Mouse (Mus musculus) kidney, adult 2 months (tissue): Measurements from ENCODE around the gene Mta1. TPM values are rescaled to one million over a fixed set of nuclear protein-coding genes. Genes with fewer than 3 reads are reported as not detected.
A peak's percentile ranks its signal among the peaks of the same experiment; 100 is the strongest.

Source experiments
- DNase-seq: peaks from one replicate; pipeline ENCODE4 v3.0.0; 2021
- H3K27ac ChIP-seq: fragments of 200-500 bp; 2 replicates; pipeline ENCODE4 v1.5.1; 2012; ENCODE audit warnings: low read depth, low read length, control low read depth, inconsistent platforms; ENCODE audit not compliant: insufficient read depth
- H3K27me3 ChIP-seq: fragments of 200-500 bp; replicated peaks from 2 replicates; pipeline ENCODE4 v1.6.1; 2012; ENCODE audit warnings: mild to moderate bottlenecking, moderate library complexity, low read length, inconsistent platforms; ENCODE audit not compliant: control insufficient read depth, insufficient read depth
- H3K36me3 ChIP-seq: fragments of 200-500 bp; 2 replicates; pipeline ENCODE4 v1.6.1; 2012; ENCODE audit warnings: mild to moderate bottlenecking, moderate library complexity, low read length, inconsistent platforms; ENCODE audit not compliant: control insufficient read depth, insufficient read depth
- H3K4me1 ChIP-seq: fragments of 200-500 bp; 2 replicates; pipeline ENCODE4 v1.6.1; 2011; ENCODE audit warnings: low read length; ENCODE audit not compliant: control insufficient read depth, insufficient read depth
- H3K4me3 ChIP-seq: fragments of 200-500 bp; 2 replicates; pipeline ENCODE4 v1.5.1; 2011; ENCODE audit warnings: mild to moderate bottlenecking, low read depth, low read length, control low read depth; ENCODE audit not compliant: insufficient read depth
- CTCF ChIP-seq: fragments of 200-500 bp; conservative IDR thresholded peaks from 2 replicates; pipeline ENCODE4 v1.5.1; 2011; ENCODE audit warnings: low read depth, mild to moderate bottlenecking, control low read depth, low read length, moderate library complexity, mixed read lengths; ENCODE audit not compliant: insufficient read depth, insufficient read length
- POLR2A ChIP-seq: fragments of 200-500 bp; IDR thresholded peaks from one replicate; pipeline ENCODE4 v1.6.1; 2011; ENCODE audit warnings: low read depth, low read length, control low read depth
- WGBS: fragments of 180-500 bp; shearing (Covaris S2); methylation state at CpG from one replicate; pipeline ENCODE4 v1.1.7; 2018; 5-methylcytosine and 5-hydroxymethylcytosine counted together
- polyA plus RNA-seq: library from polyadenylated mRNA; depleted of rRNA; stranded (reverse); fragments of >200 nt; gene quantifications from 2 replicates; pipeline ENCODE4 v1.2.3, GENCODE M21; 2012

Mta1 gene
- polyA plus RNA-seq, 1 experiment: 39.0 TPM

DNA sequence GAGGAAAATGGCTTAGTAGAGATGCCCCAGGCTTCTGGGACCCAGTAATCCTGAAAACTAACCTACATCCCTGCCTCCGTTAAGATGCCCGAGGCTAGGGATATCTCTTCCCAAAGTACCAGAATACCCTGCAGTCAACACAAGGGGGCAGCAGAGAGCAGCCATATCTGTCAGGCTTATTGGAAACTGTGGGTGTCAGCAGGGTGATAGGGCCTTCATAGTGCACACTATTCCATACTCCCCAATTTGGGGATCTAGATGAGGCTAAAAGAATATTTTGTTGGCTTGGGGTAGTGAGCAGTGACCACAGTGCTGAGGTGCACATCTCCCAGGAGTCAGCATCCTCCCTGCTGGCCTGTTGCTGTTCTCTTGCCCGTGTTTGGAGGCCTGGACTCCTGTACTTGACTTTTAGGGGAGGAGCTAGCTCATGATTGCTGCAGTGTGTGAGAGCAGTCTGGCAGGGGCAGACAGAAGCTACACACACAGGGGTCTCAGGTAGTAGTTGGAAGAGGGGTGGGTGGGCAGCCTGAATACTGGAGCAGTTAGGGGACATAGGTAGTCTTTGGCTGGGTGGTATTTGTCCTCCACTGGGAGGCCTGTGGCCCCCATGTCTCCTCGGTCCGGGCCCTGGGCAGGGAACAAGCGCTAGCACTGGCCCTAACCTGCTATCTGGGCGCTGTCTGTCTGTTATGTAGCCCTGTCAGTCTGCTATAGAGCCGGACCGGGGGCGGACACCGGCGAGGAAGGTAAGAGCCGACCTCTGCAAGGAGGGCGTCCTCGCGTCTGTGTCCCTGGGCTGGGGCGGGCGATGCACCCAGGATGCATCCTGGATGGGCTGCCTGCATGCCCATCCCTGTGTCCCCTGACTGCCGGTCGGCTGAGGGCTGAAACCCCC is 21.7 kb downstream of the Mta1 start:
- Histone ChIP-seq H3K27me3 (no peaks in the 10 kb centered on the region), H3K27ac (no peak overlapping the region), H3K4me1 (no peaks in the 10 kb centered on the region), H3K36me3 (no peaks in the 10 kb centered on the region), H3K4me3 (no peak overlapping the region)
- DNase-seq: peak; percentile 81
- 83% methylated on average over 20 of the region's 20 CpGs for WGBS
- TF ChIP-seq CTCF (peak; percentile 87), POLR2A (no peak)

DNA sequence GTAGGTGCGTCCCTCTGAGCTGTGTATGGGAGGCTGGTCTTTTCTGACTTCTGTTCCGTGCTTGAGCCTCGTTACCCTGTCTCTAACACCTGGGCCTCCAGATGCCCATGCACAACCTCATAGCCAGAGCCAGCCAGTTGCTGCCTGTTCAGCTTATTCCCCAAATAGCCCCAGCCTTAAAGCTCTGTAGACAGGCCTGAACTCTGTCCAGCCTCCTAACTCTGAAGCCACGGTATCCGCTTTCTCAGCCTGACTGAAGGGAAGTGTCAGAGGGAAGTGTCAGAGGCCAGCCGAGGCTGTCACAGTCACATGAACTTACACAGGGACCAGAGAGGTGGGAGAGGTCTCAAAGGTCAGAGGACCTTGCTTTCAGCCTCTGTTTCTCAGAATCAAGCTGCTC is 26.6 kb downstream of the Mta1 start:
- Histone ChIP-seq H3K4me3 (no peak overlapping the region), H3K4me1 (no peaks in the 10 kb centered on the region), H3K36me3 (no peaks in the 10 kb centered on the region), H3K27me3 (no peaks in the 10 kb centered on the region), H3K27ac (no peak overlapping the region)
- TF ChIP-seq CTCF (no peak), POLR2A (no peak)
- no peak for DNase-seq
- 72% methylated on average over 6 of the region's 6 CpGs for WGBS

- Histone ChIP-seq H3K27me3 (no peaks in the 10 kb centered on the region), H3K4me3 (no peak overlapping the region), H3K27ac (no peak overlapping the region), H3K4me1 (no peaks in the 10 kb centered on the region), H3K36me3 (peaks cover 1% of the 10 kb centered on the region; the same call in 1 of the 2 replicates)
- no peak for TF ChIP-seq CTCF
- TF ChIP-seq POLR2A: no peak
- DNase-seq: no peak
- whole genome bisulfite sequencing: 97% methylated on average over 8 of the region's 8 CpGs
Measured at GRCm38 (mm10) chr12:113130732-113131131, 32.7 kb downstream of the Mta1 start.

DNA sequence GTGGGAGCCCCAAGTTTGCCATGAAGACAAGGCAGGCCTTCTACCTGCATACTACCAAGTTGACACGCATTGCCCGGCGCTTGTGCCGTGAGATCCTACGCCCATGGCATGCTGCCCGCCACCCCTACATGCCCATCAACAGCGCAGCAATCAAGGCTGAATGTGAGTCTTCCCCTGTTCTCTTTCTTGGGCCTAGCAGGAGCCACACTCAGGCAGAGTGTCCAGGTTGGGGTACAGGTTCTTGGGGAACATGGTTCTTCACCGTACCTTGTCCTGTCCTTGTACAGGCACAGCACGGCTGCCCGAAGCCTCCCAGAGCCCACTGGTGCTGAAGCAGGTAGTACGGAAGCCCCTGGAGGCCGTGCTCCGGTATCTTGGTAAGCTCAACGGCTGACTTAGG is 33.5 kb downstream of the Mta1 start:
- H3K27me3 ChIP-seq: no peaks in the 10 kb centered on the region
- H3K36me3 ChIP-seq: peaks cover 1% of the 10 kb centered on the region; the same call in 1 of the 2 replicates
- TF ChIP-seq POLR2A: no peak
- TF ChIP-seq CTCF: no peak
- H3K4me1 ChIP-seq: no peaks in the 10 kb centered on the region
- H3K27ac ChIP-seq: no peak overlapping the region
- WGBS: 96% methylated on average over 14 of the region's 14 CpGs
- no peak overlapping the region for H3K4me3 ChIP-seq
- DNase-seq: no peak

- H3K36me3 ChIP-seq: peaks cover 1% of the 10 kb centered on the region; the same call in 1 of the 2 replicates
- no peaks in the 10 kb centered on the region for H3K4me1 ChIP-seq
- DNase-seq: peak; percentile 70
- 23% methylated on average over 2 of the region's 2 CpGs for WGBS
- H3K27me3 ChIP-seq: no peaks in the 10 kb centered on the region
- H3K4me3 ChIP-seq: no peak overlapping the region
- no peak overlapping the region for H3K27ac ChIP-seq
- TF ChIP-seq CTCF (no peak), POLR2A (no peak)
Measured at GRCm38 (mm10) chr12:113132567-113132966, 34.5 kb downstream of the Mta1 start.

DNA sequence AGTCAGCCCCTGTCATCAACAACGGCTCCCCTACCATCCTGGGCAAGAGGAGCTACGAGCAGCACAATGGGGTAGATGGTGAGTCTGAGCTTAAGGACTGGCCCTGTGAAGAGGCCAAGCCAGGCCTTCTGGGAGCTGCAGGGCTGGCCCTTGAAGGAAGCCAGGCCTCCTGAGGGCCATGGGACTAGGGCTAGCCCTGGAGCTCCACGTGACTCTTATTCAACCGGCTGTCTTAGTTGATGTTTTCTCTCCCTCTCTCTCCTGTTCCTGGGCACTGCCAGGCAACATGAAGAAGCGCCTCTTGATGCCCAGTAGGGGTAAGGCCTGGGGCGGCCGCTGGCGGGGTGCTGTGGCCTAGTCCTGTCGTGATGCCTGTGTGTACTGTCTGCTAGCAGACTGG is 35.2 kb downstream of the Mta1 start:
- no peaks in the 10 kb centered on the region for H3K4me1 ChIP-seq
- WGBS: 86% methylated on average over 9 of the region's 9 CpGs
- H3K4me3 ChIP-seq: no peak overlapping the region
- no peak overlapping the region for H3K27ac ChIP-seq
- peaks cover 1% of the 10 kb centered on the region; the same call in 1 of the 2 replicates for H3K36me3 ChIP-seq
- no peak for DNase-seq
- no peak for TF ChIP-seq POLR2A
- no peak for TF ChIP-seq CTCF
- H3K27me3 ChIP-seq: no peaks in the 10 kb centered on the region

DNA sequence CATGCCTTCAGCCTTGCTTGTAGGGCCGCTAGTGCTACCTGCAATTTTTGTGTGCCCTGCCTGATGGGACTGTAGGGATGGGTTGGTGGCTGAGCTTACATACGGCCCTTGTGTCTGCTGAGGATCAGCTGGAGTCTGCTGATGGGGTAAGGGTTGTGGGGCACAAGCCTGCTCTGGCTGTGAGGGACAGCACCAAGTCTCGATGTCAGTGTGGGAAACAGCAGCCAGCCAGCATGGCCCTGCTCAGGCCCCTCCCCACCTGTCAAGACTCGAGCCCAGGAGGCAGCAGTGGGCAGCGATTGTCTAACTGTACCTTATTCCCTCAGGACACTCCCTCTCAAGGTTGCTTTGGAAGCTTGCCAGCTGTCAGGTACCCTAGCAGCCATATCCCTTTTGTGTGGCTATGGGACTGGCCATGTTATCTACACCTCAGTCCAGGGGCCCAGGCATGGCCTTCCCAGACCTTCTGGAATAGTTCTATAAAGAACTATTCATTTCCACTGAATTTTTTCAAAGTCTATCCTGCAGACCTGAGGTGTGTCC is 35.9 kb downstream of the Mta1 start:
- TF ChIP-seq POLR2A (no peak), CTCF (no peak)
- DNase-seq: no peak
- 65% methylated on average over 5 of the region's 5 CpGs for WGBS
- H3K36me3 ChIP-seq: peaks cover 1% of the 10 kb centered on the region; the same call in 1 of the 2 replicates
- H3K27ac ChIP-seq: no peak overlapping the region
- H3K4me3 ChIP-seq: no peak overlapping the region
- no peaks in the 10 kb centered on the region for H3K4me1 ChIP-seq
- no peaks in the 10 kb centered on the region for H3K27me3 ChIP-seq
